Mouse (Mus musculus) lung, postnatal 0 days (tissue): Measurements from ENCODE around the gene Col23a1.
A peak's percentile ranks its signal among the peaks of the same experiment; 100 is the strongest.

Source experiments
- CTCF ChIP-seq: IDR thresholded peaks from 2 replicates; pipeline ENCODE4 v1.5.1; 2016; ENCODE audit warnings: antibody characterized with exemption, mild to moderate bottlenecking
- EP300 ChIP-seq: IDR thresholded peaks from 2 replicates; pipeline ENCODE4 v1.6.1; 2016; ENCODE audit warnings: antibody characterized with exemption, mild to moderate bottlenecking, control low read depth

- TF ChIP-seq EP300 = no peak
- TF ChIP-seq CTCF = peak; percentile 13; the same call in 1 of the 2 replicates
These were observed 180.8 kb downstream of the Col23a1 start for GRCm38 (mm10) chr11:51470383-51471144.
